Mouse (Mus musculus) CH12.LX (cell line): ENCODE measurements at regions not wholly inside any gene's neighbourhood (a gene's known extent, or its start where the extent isn't known, plus 50 kb on each side); places are given as distances from the start of the nearest gene placed in this dataset.

ENCODE experiments used
- DNase-seq: peaks from one replicate; pipeline ENCODE4 v3.0.0-alpha.2; 2013; ENCODE audit errors: extremely low read depth
- H3K27ac ChIP-seq: 2 replicates; pipeline ENCODE4 v1.5.1; 2012; ENCODE audit warnings: low read depth, mild to moderate bottlenecking, control low read depth, moderate library complexity; ENCODE audit not compliant: insufficient read depth
- H3K27me3 ChIP-seq: replicated peaks from 2 replicates; pipeline ENCODE3; 2012; ENCODE audit warnings: inconsistent platforms
- H3K36me3 ChIP-seq, 2 experiments: replicated peaks in 1 of 2; 2 replicates each; pipeline versions ENCODE3 to v1.6.1; 2012; ENCODE audit warnings: inconsistent platforms in 1 of 2, low read length in 1 of 2, mild to moderate bottlenecking in 1 of 2, mixed read lengths in 1 of 2, moderate library complexity in 1 of 2; ENCODE audit not compliant: control insufficient read depth in 1 of 2, insufficient read depth in 1 of 2
- H3K4me1 ChIP-seq, 2 experiments: 2 replicates each; pipeline ENCODE4 v1.6.1; 2012; ENCODE audit warnings: inconsistent platforms in 1 of 2, moderate library complexity in 1 of 2; ENCODE audit not compliant: insufficient read depth in 2 of 2, control insufficient read depth in 1 of 2
- H3K4me2 ChIP-seq: 2 replicates; pipeline ENCODE4 v1.6.1; 2012; ENCODE audit warnings: low read depth, mild to moderate bottlenecking, control low read depth; ENCODE audit not compliant: poor library complexity, insufficient read depth, severe bottlenecking
- H3K4me3 ChIP-seq, 3 experiments: fragments of 150-350 bp in 1 of 3; sonication (generic) in 1 of 3; replicated peaks in 1 of 3; 2 replicates each; pipeline versions ENCODE3 to v1.5.1; 2011 to 2012; ENCODE audit warnings: low read depth in 2 of 3, low read length in 2 of 3, mild to moderate bottlenecking in 2 of 3, moderate library complexity in 2 of 3, control low read depth in 1 of 3, improper control_type of control experiment in 1 of 3, inconsistent platforms in 1 of 3, mixed read lengths in 1 of 3; ENCODE audit not compliant: poor library complexity in 1 of 3
- H3K79me2 ChIP-seq: replicated peaks from 2 replicates; pipeline ENCODE4 v1.6.1; 2012; ENCODE audit warnings: mild to moderate bottlenecking, moderate library complexity; ENCODE audit not compliant: control insufficient read depth, poor library complexity, insufficient read depth, severe bottlenecking; ENCODE audit errors: extremely low read depth
- H3K9ac ChIP-seq: 2 replicates; pipeline ENCODE4 v1.6.1; 2012; ENCODE audit warnings: low read depth, mild to moderate bottlenecking, control low read depth, moderate library complexity; ENCODE audit not compliant: insufficient read depth
- H3K9me3 ChIP-seq: replicated peaks from 2 replicates; pipeline ENCODE3; 2012; ENCODE audit warnings: low read length, inconsistent platforms, mixed read lengths
- CHD2 ChIP-seq: IDR thresholded peaks from 2 replicates; pipeline ENCODE4 v1.6.1; 2011; ENCODE audit warnings: low read length, improper control_type of control experiment
- E2F4 ChIP-seq: IDR thresholded peaks from 2 replicates; pipeline ENCODE4 v1.6.1; 2011; ENCODE audit warnings: low read depth, low read length, improper control_type of control experiment; ENCODE audit not compliant: insufficient replicate concordance
- ELF1 ChIP-seq: IDR thresholded peaks from 2 replicates; pipeline ENCODE4 v1.6.1; 2014; ENCODE audit warnings: low read depth, mild to moderate bottlenecking, inconsistent platforms, low read length, improper control_type of control experiment
- ETS1 ChIP-seq: conservative IDR thresholded peaks from 2 replicates; pipeline ENCODE4 v1.6.1; 2012; ENCODE audit warnings: low read depth, mild to moderate bottlenecking, inconsistent platforms, low read length, improper control_type of control experiment, moderate library complexity
- GABPA ChIP-seq: IDR thresholded peaks from 2 replicates; pipeline ENCODE4 v1.6.1; 2012; ENCODE audit warnings: low read depth, low read length, improper control_type of control experiment, inconsistent platforms; ENCODE audit not compliant: insufficient replicate concordance
- HCFC1 ChIP-seq: IDR thresholded peaks from 2 replicates; pipeline ENCODE4 v1.6.1; 2012; ENCODE audit warnings: low read depth, mild to moderate bottlenecking, inconsistent platforms, low read length, improper control_type of control experiment
- IRF4 ChIP-seq: IDR thresholded peaks from 2 replicates; pipeline ENCODE4 v1.6.1; 2014; ENCODE audit warnings: low read depth, mild to moderate bottlenecking, inconsistent platforms, low read length, improper control_type of control experiment
- JUN ChIP-seq: IDR thresholded peaks from 2 replicates; pipeline ENCODE4 v1.6.1; 2011; ENCODE audit warnings: low read depth, mild to moderate bottlenecking, low read length, improper control_type of control experiment, moderate library complexity; ENCODE audit not compliant: insufficient read depth
- JUND ChIP-seq: conservative IDR thresholded peaks from 2 replicates; pipeline ENCODE4 v1.6.1; 2011; ENCODE audit warnings: low read depth, low read length, improper control_type of control experiment
- KAT2A ChIP-seq: IDR thresholded peaks from 2 replicates; pipeline ENCODE4 v1.6.1; 2012; ENCODE audit warnings: low read length, improper control_type of control experiment, inconsistent platforms; ENCODE audit not compliant: insufficient replicate concordance
- MAFK ChIP-seq: IDR thresholded peaks from 2 replicates; pipeline ENCODE4 v1.6.1; 2011; ENCODE audit warnings: low read length, improper control_type of control experiment; ENCODE audit not compliant: insufficient replicate concordance
- MAZ ChIP-seq: IDR thresholded peaks from 2 replicates; pipeline ENCODE4 v1.6.1; 2012; ENCODE audit warnings: low read depth, mild to moderate bottlenecking, inconsistent platforms, low read length, improper control_type of control experiment, moderate library complexity
- MEF2A ChIP-seq: IDR thresholded peaks from 2 replicates; pipeline ENCODE4 v1.6.1; 2014; ENCODE audit warnings: low read depth, mild to moderate bottlenecking, inconsistent platforms, low read length, improper control_type of control experiment, borderline replicate concordance
- MXI1 ChIP-seq: IDR thresholded peaks from 2 replicates; pipeline ENCODE4 v1.6.1; 2011; ENCODE audit warnings: mild to moderate bottlenecking, low read depth, low read length, improper control_type of control experiment
- MYC ChIP-seq: IDR thresholded peaks from 2 replicates; pipeline ENCODE4 v1.6.1; 2011; ENCODE audit warnings: low read depth, mild to moderate bottlenecking, improper control_type of control experiment, low read length
- PAX5 ChIP-seq: IDR thresholded peaks from 2 replicates; pipeline ENCODE4 v1.6.1; 2012; ENCODE audit warnings: low read length, inconsistent platforms, mixed read lengths
- POLR2AphosphoS2 ChIP-seq: IDR thresholded peaks from 2 replicates; pipeline ENCODE4 v1.6.1; 2011; ENCODE audit warnings: low read depth, low read length, improper control_type of control experiment
- SMC3 ChIP-seq: IDR thresholded peaks from 2 replicates; pipeline ENCODE4 v1.6.1; 2011; ENCODE audit warnings: low read depth, low read length, improper control_type of control experiment
- TBP ChIP-seq: conservative IDR thresholded peaks from 2 replicates; pipeline ENCODE4 v1.6.1; 2011; ENCODE audit warnings: low read depth, low read length, improper control_type of control experiment
- TCF12 ChIP-seq: IDR thresholded peaks from 2 replicates; pipeline ENCODE4 v1.6.1; 2014; ENCODE audit warnings: low read depth, mild to moderate bottlenecking, inconsistent platforms, low read length, improper control_type of control experiment
- UBTF ChIP-seq: IDR thresholded peaks from 2 replicates; pipeline ENCODE4 v1.6.1; 2012; ENCODE audit warnings: low read depth, mild to moderate bottlenecking, inconsistent platforms, low read length, improper control_type of control experiment, moderate library complexity
- USF1 ChIP-seq: IDR thresholded peaks from 2 replicates; pipeline ENCODE4 v1.6.1; 2014; ENCODE audit warnings: low read depth, mild to moderate bottlenecking, inconsistent platforms, low read length, improper control_type of control experiment
- USF2 ChIP-seq: conservative IDR thresholded peaks from 2 replicates; pipeline ENCODE4 v1.6.1; 2011; ENCODE audit warnings: low read depth, low read length, improper control_type of control experiment
- ZC3H11A ChIP-seq: IDR thresholded peaks from 2 replicates; pipeline ENCODE4 v1.6.1; 2012; ENCODE audit warnings: low read depth, mild to moderate bottlenecking, inconsistent platforms, low read length, improper control_type of control experiment
- ZMIZ1 ChIP-seq: IDR thresholded peaks from 2 replicates; pipeline ENCODE4 v1.6.1; 2012; ENCODE audit warnings: low read depth, mild to moderate bottlenecking, inconsistent platforms, low read length, improper control_type of control experiment
- ZNF384 ChIP-seq: IDR thresholded peaks from 2 replicates; pipeline ENCODE4 v1.6.1; 2012; ENCODE audit warnings: low read depth, low read length, improper control_type of control experiment, inconsistent platforms
- dilution Hi-C: fragments of 300-500 bp; cut with MboI; formaldehyde crosslinking; loops from 2 replicates; pipeline ENCODE4 v1.14.3; 2020; ENCODE audit warnings: low sequenced_read_pairs; ENCODE audit not compliant: extremely low pct_unique_long_range_greater_than_20kb, extremely low pct_ligation_motif_present
- in situ Hi-C: fragments of 300-500 bp; cut with MboI; formaldehyde crosslinking; loops from 3 replicates; pipeline ENCODE4 v1.14.3; 2019; ENCODE audit warnings: low sequenced_read_pairs, low pct_ligation_motif_present, low pct_unique_long_range_greater_than_20kb, mixed read lengths

DNA sequence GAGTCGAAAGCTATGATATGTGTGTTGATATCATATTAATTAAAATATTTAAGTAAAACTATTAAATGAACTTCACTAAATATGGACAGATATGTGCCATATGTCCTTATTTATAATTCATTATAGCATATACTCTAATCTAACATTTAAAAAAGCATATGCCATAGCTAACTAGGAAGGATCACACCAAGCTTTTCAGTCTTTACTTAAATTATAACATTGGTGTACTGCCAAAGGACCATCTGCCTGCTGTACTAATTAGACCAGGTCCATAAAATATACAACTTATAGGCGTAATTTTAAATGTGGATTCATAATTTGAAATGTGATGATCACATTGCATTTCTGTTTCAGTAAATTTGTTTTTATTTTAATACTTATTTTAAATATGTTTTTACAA, 651.9 kb upstream of the Klhl1 start:
- H3K4me3 ChIP-seq, result no peak overlapping the region
- H3K9me3 ChIP-seq, result peaks cover 27% of the 10 kb centered on the region
- H3K36me3 ChIP-seq, result no peaks in the 10 kb centered on the region
- no peak for DNase-seq
- no peaks in the 10 kb centered on the region for H3K79me2 ChIP-seq
- no peaks in the 10 kb centered on the region for H3K27me3 ChIP-seq
- no peaks in the 10 kb centered on the region for H3K4me1 ChIP-seq
- in situ Hi-C loops (no loop called here), dilution Hi-C loops (no loop called here)
- H3K27ac ChIP-seq, result no peak overlapping the region
- no peak for TF ChIP-seq TBP
- no peak for TF ChIP-seq MAFK
- TF ChIP-seq JUND, result no peak
- TF ChIP-seq JUN, result no peak
- no peak for TF ChIP-seq HCFC1
- no peak for TF ChIP-seq GABPA
- no peak for TF ChIP-seq ELF1
- no peak for TF ChIP-seq ETS1
- no peak for TF ChIP-seq ZNF384
- TF ChIP-seq MXI1, result no peak
- TF ChIP-seq E2F4, result no peak
- TF ChIP-seq KAT2A, result no peak
- no peak for TF ChIP-seq MAZ
- no peak for TF ChIP-seq IRF4
- TF ChIP-seq USF1, result no peak
- no peak for TF ChIP-seq MEF2A
- no peak for TF ChIP-seq ZMIZ1
- H3K9ac ChIP-seq, result no peak overlapping the region
- H3K4me2 ChIP-seq, result no peak overlapping the region

DNA sequence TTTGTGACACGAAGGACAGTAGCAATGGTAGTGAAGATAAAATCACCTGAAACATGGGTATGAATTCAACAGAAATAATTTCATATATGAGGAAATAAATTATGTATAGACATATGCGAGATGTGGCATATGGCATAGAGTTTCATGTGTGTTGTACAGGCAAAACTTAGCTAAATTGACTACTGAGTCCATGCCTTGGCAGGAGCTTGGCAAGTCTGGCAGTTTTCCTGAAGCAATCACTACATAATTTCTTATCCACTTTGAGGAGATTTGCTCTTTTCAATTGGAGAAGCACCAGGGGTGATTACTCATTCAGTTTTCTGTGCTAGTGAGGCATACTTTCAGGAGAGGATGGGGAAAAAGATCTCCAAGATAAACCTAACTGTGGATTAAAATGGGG, 646.9 kb upstream of the Klhl1 start:
- no peak overlapping the region for H3K4me2 ChIP-seq
- no peaks in the 10 kb centered on the region for H3K27me3 ChIP-seq
- TF ChIP-seq ZC3H11A, result no peak
- no peak for TF ChIP-seq CHD2
- no peak for TF ChIP-seq JUND
- no peak for TF ChIP-seq TCF12
- TF ChIP-seq MYC, result no peak
- TF ChIP-seq IRF4, result no peak
- no peak for TF ChIP-seq UBTF
- no peak for TF ChIP-seq ETS1
- TF ChIP-seq ZMIZ1, result no peak
- TF ChIP-seq MAFK, result no peak
- no peak for TF ChIP-seq GABPA
- TF ChIP-seq POLR2AphosphoS2, result no peak
- TF ChIP-seq USF2, result no peak
- TF ChIP-seq PAX5, result no peak
- no peak for TF ChIP-seq MEF2A
- no peak for TF ChIP-seq JUN
- no peak for TF ChIP-seq SMC3
- no peak overlapping the region for H3K9ac ChIP-seq
- H3K4me3 ChIP-seq, result no peak overlapping the region
- no peaks in the 10 kb centered on the region for H3K4me1 ChIP-seq
- H3K36me3 ChIP-seq, result no peaks in the 10 kb centered on the region
- H3K79me2 ChIP-seq, result no peaks in the 10 kb centered on the region
- no peak for DNase-seq
- in situ Hi-C loops (no loop called here), dilution Hi-C loops (no loop called here)
- H3K9me3 ChIP-seq, result peaks cover 25% of the 10 kb centered on the region
- H3K27ac ChIP-seq, result no peak overlapping the region
